Mouse (Mus musculus): ENCODE measurements at regions not wholly inside any gene's neighbourhood (a gene's known extent, or its start where the extent isn't known, plus 50 kb on each side); places are given as distances from the start of the nearest gene placed in this dataset.
A peak's percentile ranks its signal among the peaks of the same experiment; 100 is the strongest.

DNA sequence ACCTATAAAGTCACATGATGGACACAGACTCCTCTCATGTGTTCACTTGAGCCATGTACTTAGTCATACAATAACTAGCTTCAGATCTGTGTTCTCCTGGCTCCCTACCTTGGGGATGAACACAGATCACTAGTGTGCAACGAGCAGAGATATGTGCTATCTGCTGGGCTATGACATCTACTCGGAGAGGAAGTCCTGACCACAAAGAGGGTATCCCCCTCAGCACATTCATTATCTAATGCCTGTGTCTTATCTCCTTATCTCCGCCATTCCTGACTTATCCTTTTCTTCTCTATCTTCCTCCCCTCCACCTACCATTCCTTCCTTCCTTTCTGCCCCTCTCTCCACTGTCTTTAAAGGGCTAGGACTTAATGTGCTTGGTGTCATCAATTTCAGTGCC is 118.9 kb upstream of the Hmga2 start:
- TF ChIP-seq MAX (IDR thresholded peaks at IDR 0.05) = no peak
- Histone ChIP-seq H3K4me3 (ENCODE audit: insufficient read depth, poor library complexity, severe bottlenecking) (no peak overlapping the region), H3K27me3 (ENCODE audit: control insufficient read depth, insufficient read depth, insufficient read length) (no peaks in the 10 kb centered on the region)

GRCm38 (mm10) chr10:120593876-120594275 is 117.6 kb upstream of the Hmga2 start:
- H3K27me3 ChIP-seq (ENCODE audit: control insufficient read depth, insufficient read depth, insufficient read length) = no peaks in the 10 kb centered on the region
- TF ChIP-seq USF1 (IDR thresholded peaks at IDR 0.05; ENCODE audit: low read depth) (no peak), CTCF (IDR thresholded peaks at IDR 0.05; ENCODE audit: control insufficient read depth, insufficient read depth, insufficient read length) (no peak), MYOD1 (IDR thresholded peaks at IDR 0.05; ENCODE audit: control insufficient read depth, insufficient read length, low read depth) (no peak), FOSL1 (IDR thresholded peaks at IDR 0.05; ENCODE audit: insufficient read depth, low read length, poor library complexity, severe bottlenecking) (no peak), MAX (IDR thresholded peaks at IDR 0.05) (no peak), MYOG (IDR thresholded peaks at IDR 0.05; ENCODE audit: control insufficient read depth, extremely low read depth, insufficient read length) (no peak)
- H3K36me3 ChIP-seq (ENCODE audit: control insufficient read depth, insufficient read depth) = no peaks in the 10 kb centered on the region
- no peaks in the 10 kb centered on the region for H3K79me3 ChIP-seq (ENCODE audit: low read depth)
- no peak overlapping the region for H3ac ChIP-seq (ENCODE audit: control insufficient read depth, insufficient read length, low read depth)
- no peak overlapping the region for H3K4me3 ChIP-seq (ENCODE audit: insufficient read depth, poor library complexity, severe bottlenecking)
- H3K79me2 ChIP-seq (ENCODE audit: control insufficient read depth, insufficient read depth) = no peaks in the 10 kb centered on the region

More for the DNA sequence above, 118.9 kb upstream of the Hmga2 start:
- no peaks in the 10 kb centered on the region for H3K79me3 ChIP-seq (ENCODE audit: low read depth)
- no peak overlapping the region for H3ac ChIP-seq (ENCODE audit: control insufficient read depth, insufficient read length, low read depth)
- no peaks in the 10 kb centered on the region for H3K36me3 ChIP-seq (ENCODE audit: control insufficient read depth, insufficient read depth)
- H3K79me2 ChIP-seq (ENCODE audit: control insufficient read depth, insufficient read depth) = no peaks in the 10 kb centered on the region

DNA sequence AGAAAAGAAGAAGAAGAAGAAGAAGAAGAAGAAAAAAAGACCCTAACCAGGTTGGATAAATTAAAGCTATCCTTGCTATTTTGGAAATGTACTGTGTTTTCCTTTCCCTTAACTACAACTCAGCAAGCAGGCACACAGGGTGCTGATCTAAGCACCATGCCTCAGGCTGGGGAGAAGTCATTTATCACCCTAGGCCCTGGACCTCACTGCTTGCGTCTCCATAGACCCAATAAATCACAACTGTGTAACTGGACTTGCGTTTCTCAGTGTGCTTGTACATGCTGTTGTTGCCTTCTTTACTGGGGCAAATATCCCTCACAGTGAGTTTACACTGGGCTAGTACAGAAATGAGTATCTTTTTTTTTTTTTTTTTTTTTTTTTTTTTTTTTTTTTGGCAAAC is 113.4 kb upstream of the Hmga2 start:
- H3K36me3 ChIP-seq (ENCODE audit: control insufficient read depth, insufficient read depth) = no peaks in the 10 kb centered on the region

GRCm38 (mm10) chr10:120587854-120588633 is 111.8 kb upstream of the Hmga2 start:
- H3K79me3 ChIP-seq (ENCODE audit: low read depth) = no peaks in the 10 kb centered on the region
- TF ChIP-seq MYOG (IDR thresholded peaks at IDR 0.05; ENCODE audit: control insufficient read depth, extremely low read depth, insufficient read length) (no peak), CEBPB (IDR thresholded peaks at IDR 0.05; ENCODE audit: low read depth) (no peak), FOSL1 (IDR thresholded peaks at IDR 0.05; ENCODE audit: insufficient read depth, low read length, poor library complexity, severe bottlenecking) (no peak), MAX (IDR thresholded peaks at IDR 0.05) (no peak), MYOD1 (IDR thresholded peaks at IDR 0.05; ENCODE audit: control insufficient read depth, insufficient read length, low read depth) (no peak), CTCF (IDR thresholded peaks at IDR 0.05; ENCODE audit: control insufficient read depth, insufficient read depth, insufficient read length) (no peak), USF1 (IDR thresholded peaks at IDR 0.05; ENCODE audit: low read depth) (no peak)
- no peak overlapping the region for H3ac ChIP-seq (ENCODE audit: control insufficient read depth, insufficient read length, low read depth)
- no peaks in the 10 kb centered on the region for H3K79me2 ChIP-seq (ENCODE audit: control insufficient read depth, insufficient read depth)
- no peaks in the 10 kb centered on the region for H3K27me3 ChIP-seq (ENCODE audit: control insufficient read depth, insufficient read depth, insufficient read length)
- H3K4me3 ChIP-seq (ENCODE audit: insufficient read depth, poor library complexity, severe bottlenecking) = no peak overlapping the region
- no peaks in the 10 kb centered on the region for H3K36me3 ChIP-seq (ENCODE audit: control insufficient read depth, insufficient read depth)

More for the DNA sequence above, 113.4 kb upstream of the Hmga2 start:
- H3K4me3 ChIP-seq (ENCODE audit: insufficient read depth, poor library complexity, severe bottlenecking) = no peak overlapping the region
- no peaks in the 10 kb centered on the region for H3K27me3 ChIP-seq (ENCODE audit: control insufficient read depth, insufficient read depth, insufficient read length)
- H3ac ChIP-seq (ENCODE audit: control insufficient read depth, insufficient read length, low read depth) = no peak overlapping the region
- H3K79me3 ChIP-seq (ENCODE audit: low read depth) = no peaks in the 10 kb centered on the region
- H3K79me2 ChIP-seq (ENCODE audit: control insufficient read depth, insufficient read depth) = no peaks in the 10 kb centered on the region
- TF ChIP-seq MYOD1 (IDR thresholded peaks at IDR 0.05; ENCODE audit: control insufficient read depth, insufficient read length, low read depth) (no peak), USF1 (IDR thresholded peaks at IDR 0.05; ENCODE audit: low read depth) (no peak), FOSL1 (IDR thresholded peaks at IDR 0.05; ENCODE audit: insufficient read depth, low read length, poor library complexity, severe bottlenecking) (no peak), CTCF (IDR thresholded peaks at IDR 0.05; ENCODE audit: control insufficient read depth, insufficient read depth, insufficient read length) (no peak)

GRCm38 (mm10) chr10:120587179-120587578 is 110.9 kb upstream of the Hmga2 start:
- no peaks in the 10 kb centered on the region for H3K79me3 ChIP-seq (ENCODE audit: low read depth)
- no peak overlapping the region for H3ac ChIP-seq (ENCODE audit: control insufficient read depth, insufficient read length, low read depth)
- no peak for TF ChIP-seq CEBPB (IDR thresholded peaks at IDR 0.05; ENCODE audit: low read depth)
- no peak for TF ChIP-seq MAX (IDR thresholded peaks at IDR 0.05)
- no peak for TF ChIP-seq MYOD1 (IDR thresholded peaks at IDR 0.05; ENCODE audit: control insufficient read depth, insufficient read length, low read depth)
- no peak for TF ChIP-seq FOSL1 (IDR thresholded peaks at IDR 0.05; ENCODE audit: insufficient read depth, low read length, poor library complexity, severe bottlenecking)
- TF ChIP-seq USF1 (IDR thresholded peaks at IDR 0.05; ENCODE audit: low read depth) = no peak
- no peak for TF ChIP-seq MYOG (IDR thresholded peaks at IDR 0.05; ENCODE audit: control insufficient read depth, extremely low read depth, insufficient read length)
- no peak for TF ChIP-seq CTCF (IDR thresholded peaks at IDR 0.05; ENCODE audit: control insufficient read depth, insufficient read depth, insufficient read length)
- no peak overlapping the region for H3K4me3 ChIP-seq (ENCODE audit: insufficient read depth, poor library complexity, severe bottlenecking)
- no peaks in the 10 kb centered on the region for H3K79me2 ChIP-seq (ENCODE audit: control insufficient read depth, insufficient read depth)
- no peaks in the 10 kb centered on the region for H3K36me3 ChIP-seq (ENCODE audit: control insufficient read depth, insufficient read depth)
- H3K27me3 ChIP-seq (ENCODE audit: control insufficient read depth, insufficient read depth, insufficient read length) = no peaks in the 10 kb centered on the region

DNA sequence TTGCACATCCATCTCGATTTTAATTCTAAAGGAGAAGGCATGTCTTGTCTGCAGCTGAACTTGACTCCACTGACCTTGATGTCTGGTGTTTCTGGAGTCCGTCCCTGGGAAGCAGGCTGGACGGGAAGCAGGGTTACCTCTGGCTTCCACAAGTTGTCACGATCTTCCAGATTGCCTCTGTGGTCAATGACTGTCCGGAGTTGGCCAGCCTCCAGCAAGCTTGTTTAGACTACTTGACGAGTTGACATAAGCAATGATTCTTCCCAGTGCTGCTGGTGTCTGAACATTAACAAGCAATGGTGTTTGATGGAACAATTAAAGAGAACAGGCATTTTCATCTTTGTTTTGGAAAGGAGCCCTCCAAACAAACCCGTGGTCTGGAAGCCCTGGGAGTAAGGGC is 106.2 kb upstream of the Hmga2 start:
- Histone ChIP-seq H3K27me3 (ENCODE audit: control insufficient read depth, insufficient read depth, insufficient read length) (no peaks in the 10 kb centered on the region), H3K36me3 (ENCODE audit: control insufficient read depth, insufficient read depth) (no peaks in the 10 kb centered on the region), H3ac (ENCODE audit: control insufficient read depth, insufficient read length, low read depth) (no peak overlapping the region), H3K79me2 (ENCODE audit: control insufficient read depth, insufficient read depth) (no peaks in the 10 kb centered on the region), H3K4me3 (ENCODE audit: insufficient read depth, poor library complexity, severe bottlenecking) (no peak overlapping the region), H3K79me3 (ENCODE audit: low read depth) (no peaks in the 10 kb centered on the region)
- no peak for TF ChIP-seq CTCF (IDR thresholded peaks at IDR 0.05; ENCODE audit: control insufficient read depth, insufficient read depth, insufficient read length)
- TF ChIP-seq FOSL1 (IDR thresholded peaks at IDR 0.05; ENCODE audit: insufficient read depth, low read length, poor library complexity, severe bottlenecking) = peak; percentile 40
